Mouse (Mus musculus): ENCODE measurements at regions not wholly inside any gene's neighbourhood (a gene's known extent, or its start where the extent isn't known, plus 50 kb on each side); places are given as distances from the start of the nearest gene placed in this dataset.
A peak's percentile ranks its signal among the peaks of the same experiment; 100 is the strongest.
"Not testable (repeated sequence)": the region's sequence is repeated elsewhere in the genome, so short reads cannot be mapped to it uniquely, and the experiment has no call there.

- H3K4me3 ChIP-seq (ENCODE audit: insufficient read depth in 1 of 2, low read depth in 1 of 2, low read length in 2 of 2, poor library complexity in 1 of 2, severe bottlenecking in 1 of 2); H3K4me1 ChIP-seq (ENCODE audit: control insufficient read depth in 2 of 2, insufficient read depth in 2 of 2, low read length in 2 of 2, poor library complexity in 1 of 2); H3K9me3 ChIP-seq (ENCODE audit: control insufficient read depth, insufficient read depth, low read depth, low read length); H3K9ac ChIP-seq (ENCODE audit: insufficient read depth, low read depth, low read length, poor library complexity, severe bottlenecking); H3K27ac ChIP-seq (ENCODE audit: insufficient read depth, low read depth, low read length, poor library complexity, severe bottlenecking); H3K36me3 ChIP-seq (ENCODE audit: control insufficient read depth, insufficient read depth, low read length, poor library complexity, severe bottlenecking); in situ Hi-C loops (cut with MboI; ENCODE audit: low sequenced_read_pairs in 2 of 2, unreplicated experiment in 2 of 2): not testable (repeated sequence)
- DNase-seq (ENCODE audit: low read depth, low spot score), result peak; percentile 1
Measured at GRCm38 (mm10) chrX:24169992-24170391, 211.3 kb upstream of the Gm4985 start.

- H3K36me3 ChIP-seq (ENCODE audit: control insufficient read depth, insufficient read depth, low read length, poor library complexity, severe bottlenecking); H3K4me3 ChIP-seq (ENCODE audit: insufficient read depth in 1 of 2, low read depth in 1 of 2, low read length in 2 of 2, poor library complexity in 1 of 2, severe bottlenecking in 1 of 2); H3K9me3 ChIP-seq (ENCODE audit: control insufficient read depth, insufficient read depth, low read depth, low read length); H3K9ac ChIP-seq (ENCODE audit: insufficient read depth, low read depth, low read length, poor library complexity, severe bottlenecking); H3K4me1 ChIP-seq (ENCODE audit: control insufficient read depth in 2 of 2, insufficient read depth in 2 of 2, low read length in 2 of 2, poor library complexity in 1 of 2); H3K27ac ChIP-seq (ENCODE audit: insufficient read depth, low read depth, low read length, poor library complexity, severe bottlenecking); DNase-seq (ENCODE audit: low read depth, low spot score); in situ Hi-C loops (cut with MboI; ENCODE audit: low sequenced_read_pairs in 2 of 2, unreplicated experiment in 2 of 2): not testable (repeated sequence)
Measured at GRCm38 (mm10) chrX:24161654-24162053, 202.9 kb upstream of the Gm4985 start.

- DNase-seq (ENCODE audit: low read depth, low spot score); in situ Hi-C loops (cut with MboI; ENCODE audit: low sequenced_read_pairs in 2 of 2, unreplicated experiment in 2 of 2): not testable (repeated sequence)
Measured at GRCm38 (mm10) chrX:24153277-24153873, 194.6 kb upstream of the Gm4985 start.

More at GRCm38 (mm10) chrX:24153277-24153873, 194.6 kb upstream of the Gm4985 start:
- H3K9ac ChIP-seq (ENCODE audit: insufficient read depth, low read depth, low read length, poor library complexity, severe bottlenecking); H3K4me1 ChIP-seq (ENCODE audit: control insufficient read depth in 2 of 2, insufficient read depth in 2 of 2, low read length in 2 of 2, poor library complexity in 1 of 2); H3K36me3 ChIP-seq (ENCODE audit: control insufficient read depth, insufficient read depth, low read length, poor library complexity, severe bottlenecking); H3K9me3 ChIP-seq (ENCODE audit: control insufficient read depth, insufficient read depth, low read depth, low read length); H3K4me3 ChIP-seq (ENCODE audit: insufficient read depth in 1 of 2, low read depth in 1 of 2, low read length in 2 of 2, poor library complexity in 1 of 2, severe bottlenecking in 1 of 2); H3K27ac ChIP-seq (ENCODE audit: insufficient read depth, low read depth, low read length, poor library complexity, severe bottlenecking): not testable (repeated sequence)
